Mouse (Mus musculus) erythroblast, embryonic 14.5 days (primary cell): ENCODE results near the gene Tgm2. TPM values are rescaled to one million over a fixed set of nuclear protein-coding genes. Genes with fewer than 3 reads are reported as not detected.

Source experiments
- H3K27me3 ChIP-seq: 2 replicates; pipeline ENCODE4 v1.6.1; 2012; ENCODE audit warnings: inconsistent platforms; ENCODE audit not compliant: control insufficient read depth
- H3K36me3 ChIP-seq: 2 replicates; pipeline ENCODE4 v1.6.1; 2012; ENCODE audit warnings: mild to moderate bottlenecking, inconsistent platforms; ENCODE audit not compliant: control insufficient read depth
- H3K4me1 ChIP-seq: 2 replicates; pipeline ENCODE4 v1.6.1; 2012; ENCODE audit warnings: inconsistent platforms; ENCODE audit not compliant: control insufficient read depth
- H3K4me3 ChIP-seq: replicated peaks from 2 replicates; pipeline ENCODE3; 2012; ENCODE audit warnings: moderate library complexity, mild to moderate bottlenecking, inconsistent platforms
- H3K9me3 ChIP-seq: 2 replicates; pipeline ENCODE4 v1.6.1; 2012; ENCODE audit warnings: low read length, inconsistent platforms, mixed read lengths; ENCODE audit not compliant: control insufficient read depth
- GATA1 ChIP-seq: IDR thresholded peaks from 2 replicates; pipeline ENCODE4 v1.6.1; 2012; ENCODE audit warnings: low read length, inconsistent platforms, mixed read lengths
- TAL1 ChIP-seq: IDR thresholded peaks from 3 replicates; pipeline ENCODE4 v1.6.1; 2012; ENCODE audit warnings: low read length, inconsistent platforms, mixed read lengths
- polyA plus RNA-seq: library from polyadenylated mRNA; stranded (reverse); fragments of >175 nt; gene quantifications from 2 replicates; pipeline ENCODE4 v1.2.3, GENCODE M21; 2012

Gene Tgm2
- polyA plus RNA-seq = 8.3 and 11.3 TPM in 2 replicates

DNA sequence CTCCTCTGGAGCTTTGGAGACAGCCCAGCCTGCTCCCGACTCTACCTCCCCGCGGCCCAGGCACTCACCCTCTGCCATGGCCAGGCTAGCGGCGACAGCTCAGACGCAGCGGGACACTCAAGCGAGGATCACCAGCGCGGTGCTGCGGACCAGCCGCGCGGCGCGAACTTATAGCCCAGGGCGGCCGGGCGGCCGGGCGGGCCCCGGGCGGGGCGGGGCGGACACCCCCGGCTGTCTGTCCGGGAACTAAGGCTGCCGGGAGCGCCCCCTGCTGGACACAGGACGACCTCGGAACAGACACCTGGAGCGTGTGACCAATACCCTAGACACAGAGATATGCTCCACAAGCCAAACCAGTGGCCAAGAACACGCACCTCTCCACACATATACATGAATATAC lies at the start of gene Tgm2:
Gene Tgm2 (minus strand): TSS at position 214 of the 400 bp plus-strand sequence.
- Histone ChIP-seq H3K9me3 (peaks cover 4% of the 10 kb centered on the region), H3K27me3 (no peaks in the 10 kb centered on the region), H3K4me1 (peaks cover 77% of the 10 kb centered on the region), H3K4me3 (peak within 1 kb of the TSS; percentile 79), H3K36me3 (peaks cover 48% of the 10 kb centered on the region)
- TF ChIP-seq GATA1 (no peak), TAL1 (no peak)

DNA sequence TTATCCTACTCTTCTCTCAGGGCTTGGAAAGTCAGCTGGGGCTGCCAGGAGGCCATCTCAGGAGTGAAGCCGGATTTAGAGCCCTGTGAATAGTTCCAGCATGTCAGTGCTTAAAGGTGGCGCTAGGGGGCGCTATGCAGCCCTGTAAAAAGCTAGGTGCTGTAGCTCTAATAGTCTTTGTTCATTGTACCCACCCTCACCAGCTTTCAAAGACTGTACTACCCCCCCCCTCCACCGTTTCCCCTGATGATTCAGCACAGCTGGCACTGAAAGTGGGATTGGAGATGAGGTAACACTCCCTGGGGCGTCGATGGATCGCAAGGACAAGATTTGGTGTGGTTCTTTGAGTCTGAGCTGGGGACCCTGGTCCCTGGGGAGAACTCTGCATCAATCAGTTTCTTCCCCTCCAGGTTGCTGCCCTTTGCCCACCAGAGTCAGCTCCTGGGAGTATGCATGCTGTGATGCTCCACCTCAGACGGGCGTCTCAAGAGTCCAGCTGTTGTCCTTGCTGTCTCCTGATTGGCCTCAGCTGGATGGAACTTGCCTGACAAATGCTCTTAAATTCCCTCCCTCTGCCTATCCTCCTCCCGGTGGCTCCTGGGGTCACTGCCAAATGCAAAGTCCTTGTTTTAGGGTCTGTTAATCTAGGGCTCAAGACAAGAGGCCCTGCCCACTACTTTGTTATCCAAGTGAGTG lies 48.9 kb upstream of the Tgm2 start:
- no peaks in the 10 kb centered on the region; the same call in 1 of the 2 replicates for H3K27me3 ChIP-seq
- peaks cover 5% of the 10 kb centered on the region for H3K4me1 ChIP-seq
- H3K4me3 ChIP-seq = no peak overlapping the region
- no peaks in the 10 kb centered on the region for H3K9me3 ChIP-seq
- no peak for TF ChIP-seq GATA1
- TF ChIP-seq TAL1 = no peak
- H3K36me3 ChIP-seq = no peaks in the 10 kb centered on the region; the same call in 1 of the 2 replicates

GRCm38 (mm10) chr2:158193611-158194336 lies 47.5 kb upstream of the Tgm2 start:
- no peaks in the 10 kb centered on the region for H3K36me3 ChIP-seq
- no peaks in the 10 kb centered on the region for H3K9me3 ChIP-seq
- peaks cover 5% of the 10 kb centered on the region for H3K4me1 ChIP-seq
- no peaks in the 10 kb centered on the region; the same call in 1 of the 2 replicates for H3K27me3 ChIP-seq
- TF ChIP-seq GATA1 = no peak
- no peak overlapping the region for H3K4me3 ChIP-seq

DNA sequence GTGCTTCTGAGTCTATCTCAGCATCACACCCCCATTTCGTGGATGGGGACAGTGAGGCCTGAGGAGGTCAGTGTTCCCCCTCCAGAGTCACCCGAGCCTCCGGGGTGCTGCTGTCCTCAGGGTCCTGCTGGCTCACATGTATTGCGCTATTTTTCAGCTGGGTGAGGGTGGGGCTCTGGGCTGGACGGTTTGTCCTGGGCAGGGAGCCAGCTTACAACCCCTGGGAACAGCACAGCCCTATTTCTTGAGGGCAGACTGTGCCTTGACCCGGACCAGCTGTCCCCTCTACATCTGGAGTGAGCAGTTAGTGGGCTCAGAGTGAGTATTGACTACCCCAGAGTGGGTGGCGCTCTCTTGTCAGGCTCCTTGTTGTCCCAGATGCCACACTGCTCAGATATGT lies 44.9 kb upstream of the Tgm2 start:
- peaks cover 5% of the 10 kb centered on the region for H3K4me1 ChIP-seq
- no peak overlapping the region for H3K4me3 ChIP-seq
- no peaks in the 10 kb centered on the region for H3K9me3 ChIP-seq
- H3K27me3 ChIP-seq = no peaks in the 10 kb centered on the region; the same call in 1 of the 2 replicates
- H3K36me3 ChIP-seq = no peaks in the 10 kb centered on the region
- TF ChIP-seq GATA1 (no peak), TAL1 (no peak)

DNA sequence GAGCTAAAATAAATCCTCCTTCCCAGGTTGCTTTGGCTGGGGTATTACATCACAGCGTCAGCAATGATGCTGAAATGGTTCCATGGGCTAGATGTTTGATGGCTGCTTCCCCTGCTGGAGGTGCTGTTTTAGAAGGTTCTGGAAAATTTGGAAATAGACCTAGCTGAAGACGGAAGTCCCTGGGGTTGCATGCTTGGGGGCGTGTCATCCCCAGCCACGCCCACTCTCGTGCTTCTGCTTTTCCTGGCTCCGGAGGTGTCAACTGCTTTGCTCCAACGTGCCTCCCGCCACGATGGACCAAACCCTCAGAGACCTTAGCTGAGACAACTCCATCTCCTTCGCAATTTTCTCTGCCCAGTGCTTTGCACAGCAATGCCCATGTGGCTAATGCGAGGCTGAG lies 43.2 kb upstream of the Tgm2 start:
- H3K4me1 ChIP-seq = peaks cover 5% of the 10 kb centered on the region
- H3K9me3 ChIP-seq = no peaks in the 10 kb centered on the region
- no peaks in the 10 kb centered on the region; the same call in 1 of the 2 replicates for H3K27me3 ChIP-seq
- no peaks in the 10 kb centered on the region for H3K36me3 ChIP-seq
- TF ChIP-seq TAL1 (no peak), GATA1 (no peak)
- no peak overlapping the region for H3K4me3 ChIP-seq

GRCm38 (mm10) chr2:158186206-158186871 lies 40.1 kb upstream of the Tgm2 start:
- Histone ChIP-seq H3K36me3 (no peaks in the 10 kb centered on the region), H3K9me3 (no peaks in the 10 kb centered on the region), H3K4me1 (no peaks in the 10 kb centered on the region), H3K4me3 (no peak overlapping the region), H3K27me3 (no peaks in the 10 kb centered on the region)
- TF ChIP-seq TAL1 = no peak
- TF ChIP-seq GATA1 = no peak

DNA sequence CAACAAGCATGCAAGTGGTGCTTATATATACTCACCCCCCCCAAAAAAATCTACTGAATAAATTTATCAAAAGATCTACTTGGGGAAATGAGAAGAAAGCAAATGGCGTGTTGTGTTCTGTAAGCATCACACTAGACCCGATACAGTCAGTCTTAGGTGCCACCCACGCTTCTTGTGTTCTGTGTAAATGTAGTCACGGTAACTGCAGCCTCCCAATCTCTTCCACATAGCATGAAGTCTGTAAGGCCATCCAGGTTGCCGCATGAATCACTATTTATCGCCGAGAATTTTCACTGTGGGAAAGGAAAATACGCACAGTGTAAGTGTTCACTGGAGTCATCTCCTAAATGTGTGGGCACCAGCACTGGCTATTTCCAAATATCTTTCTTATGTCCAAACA lies 37.0 kb upstream of the Tgm2 start:
- Histone ChIP-seq H3K9me3 (no peaks in the 10 kb centered on the region), H3K4me1 (peaks cover 7% of the 10 kb centered on the region), H3K4me3 (no peak overlapping the region), H3K36me3 (no peaks in the 10 kb centered on the region), H3K27me3 (peaks cover 11% of the 10 kb centered on the region)
- no peak for TF ChIP-seq GATA1
- TF ChIP-seq TAL1 = no peak

DNA sequence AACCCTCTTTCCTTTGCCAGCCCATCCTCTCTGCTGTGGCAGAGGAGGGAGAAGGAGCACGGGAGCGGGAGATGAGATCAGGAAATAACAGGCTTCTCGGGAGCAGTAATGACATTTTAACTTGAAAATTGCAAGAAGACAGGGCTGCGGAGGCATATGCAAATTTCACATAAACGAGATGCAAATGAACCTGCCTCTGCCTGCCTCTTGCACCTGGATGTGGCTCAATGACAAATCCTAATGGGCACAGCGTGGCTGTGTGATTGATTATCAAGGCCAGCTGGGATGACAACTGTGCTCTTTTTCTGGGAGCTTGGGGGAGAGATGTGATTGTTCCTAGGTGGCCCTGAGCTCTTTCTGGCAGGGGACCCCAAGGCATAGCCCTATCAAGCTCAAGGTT lies 35.7 kb upstream of the Tgm2 start:
- Histone ChIP-seq H3K9me3 (0 out of 2 replicates have a peak, but pooled peaks cover under 1% of the 10 kb centered on the region), H3K4me1 (peaks cover 7% of the 10 kb centered on the region), H3K4me3 (no peak overlapping the region), H3K36me3 (no peaks in the 10 kb centered on the region), H3K27me3 (peaks cover 20% of the 10 kb centered on the region)
- TF ChIP-seq TAL1 = no peak
- TF ChIP-seq GATA1 = no peak

- peaks cover 9% of the 10 kb centered on the region for H3K4me1 ChIP-seq
- no peak overlapping the region for H3K4me3 ChIP-seq
- H3K36me3 ChIP-seq = no peaks in the 10 kb centered on the region
- TF ChIP-seq GATA1 (no peak), TAL1 (no peak)
- 0 out of 2 replicates have a peak, but pooled peaks cover 3% of the 10 kb centered on the region for H3K9me3 ChIP-seq
- H3K27me3 ChIP-seq = peaks cover 31% of the 10 kb centered on the region
These were observed 34.6 kb upstream of the Tgm2 start for GRCm38 (mm10) chr2:158180797-158181196.
